Mouse (Mus musculus): ENCODE measurements around the gene Arl4c. TPM values are rescaled to one million over a fixed set of nuclear protein-coding genes. Genes with fewer than 3 reads are reported as not detected.
A peak's percentile ranks its signal among the peaks of the same experiment; 100 is the strongest.

Arl4c gene
- polyA plus RNA-seq, 1 experiment from 2014 or later = 30.6 TPM

DNA sequence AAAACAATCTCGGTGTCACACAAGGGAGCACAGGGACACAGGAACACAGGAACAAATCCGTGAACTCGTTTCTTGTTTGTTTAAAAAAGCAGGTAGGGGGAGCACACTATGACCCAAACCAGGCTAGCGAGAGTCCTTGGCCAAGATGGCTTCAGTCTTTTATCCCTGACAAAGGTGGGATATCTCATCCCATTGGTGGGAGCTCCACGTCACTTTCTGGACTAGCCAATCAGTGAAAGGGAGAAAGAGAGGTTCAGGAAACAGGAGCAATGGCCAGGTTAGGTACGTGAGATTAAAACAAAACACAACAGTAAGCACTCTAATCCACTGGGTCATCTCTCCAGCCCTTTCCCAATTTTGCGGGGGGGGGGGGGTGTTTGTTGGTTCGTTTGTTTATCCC lies 42.2 kb upstream of the Arl4c start:
- no peaks in the 10 kb centered on the region for H3K4me1 ChIP-seq (replicated peaks; ENCODE audit: insufficient read depth, low read length)
- ATAC-seq (replicated peaks; ENCODE audit: low FRiP score, low read depth) (no peak), DNase-seq (ENCODE audit: low spot score) (no peak)
- TF ChIP-seq CTCF (IDR thresholded peaks at IDR 0.05; ENCODE audit: low read depth) = no peak
- WGBS = 69% methylated on average over 8 of the region's 8 CpGs
- H3K4me3 ChIP-seq (replicated peaks; ENCODE audit: low read depth, low read length) = no peak overlapping the region
- no peaks in the 10 kb centered on the region for H3K27me3 ChIP-seq (ENCODE audit: insufficient read depth, low read length)
- H3K9ac ChIP-seq (ENCODE audit: low read depth, low read length) = no peak overlapping the region
- H3K36me3 ChIP-seq (ENCODE audit: insufficient read depth, low read length) = no peaks in the 10 kb centered on the region
- H3K4me2 ChIP-seq (ENCODE audit: low read length) = no peak overlapping the region
- no peaks in the 10 kb centered on the region for H3K9me3 ChIP-seq (replicated peaks; ENCODE audit: low read length)
- no peak overlapping the region for H3K27ac ChIP-seq

DNA sequence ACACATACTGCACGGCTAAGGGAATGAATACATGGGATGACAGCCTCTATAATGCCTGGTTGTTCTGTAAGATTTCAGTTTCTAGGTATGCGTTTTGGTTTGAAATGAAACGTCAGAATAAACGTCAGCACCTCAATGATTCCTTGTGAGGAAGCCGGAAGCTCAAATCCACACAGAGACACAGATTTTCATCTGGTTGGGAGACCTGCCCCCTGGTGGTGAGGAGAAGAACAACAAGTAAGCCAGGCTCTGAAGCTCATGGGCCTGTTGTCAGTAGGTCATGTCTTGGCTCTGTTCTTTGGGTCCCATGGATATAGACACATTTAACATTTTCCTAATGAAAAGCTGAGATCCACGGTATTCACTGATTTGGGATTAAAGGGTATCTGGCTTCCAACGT lies 40.4 kb upstream of the Arl4c start:
- TF ChIP-seq CTCF (IDR thresholded peaks at IDR 0.05; ENCODE audit: low read depth) = peak; percentile 95
- H3K27me3 ChIP-seq (ENCODE audit: insufficient read depth, low read length) = no peaks in the 10 kb centered on the region
- no peaks in the 10 kb centered on the region for H3K36me3 ChIP-seq (ENCODE audit: insufficient read depth, low read length)
- ATAC-seq (replicated peaks; ENCODE audit: low FRiP score, low read depth) (no peak), DNase-seq (ENCODE audit: low spot score) (peak; percentile 74)
- no peaks in the 10 kb centered on the region for H3K9me3 ChIP-seq (replicated peaks; ENCODE audit: low read length)
- H3K27ac ChIP-seq = no peak overlapping the region
- WGBS = 50% methylated on average over 7 of the region's 7 CpGs
- no peak overlapping the region for H3K9ac ChIP-seq (ENCODE audit: low read depth, low read length)
- no peak overlapping the region for H3K4me3 ChIP-seq (replicated peaks; ENCODE audit: low read depth, low read length)
- no peak overlapping the region for H3K4me2 ChIP-seq (ENCODE audit: low read length)
- no peaks in the 10 kb centered on the region for H3K4me1 ChIP-seq (replicated peaks; ENCODE audit: insufficient read depth, low read length)

DNA sequence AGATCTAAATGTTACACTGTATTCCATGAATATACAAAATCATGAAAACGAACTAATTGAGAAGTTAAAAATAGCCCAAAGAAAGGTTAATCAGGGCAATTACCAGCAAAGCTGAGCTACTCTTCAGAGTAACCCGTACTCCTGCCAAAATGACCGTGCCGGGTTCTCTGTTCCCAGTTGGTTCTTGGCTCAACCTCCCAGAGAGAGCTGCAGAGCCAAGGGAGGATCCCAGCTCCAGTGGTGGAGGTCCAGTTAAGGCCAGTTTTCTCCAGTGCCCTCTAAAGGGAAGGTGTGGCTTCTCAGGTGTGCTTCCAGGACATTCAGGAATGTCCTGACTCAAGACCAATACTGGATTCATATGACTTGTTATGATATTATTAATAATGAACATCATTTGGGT lies 37.5 kb upstream of the Arl4c start:
- Histone ChIP-seq H3K9ac (ENCODE audit: low read depth, low read length) (no peak overlapping the region), H3K4me1 (replicated peaks; ENCODE audit: insufficient read depth, low read length) (no peaks in the 10 kb centered on the region), H3K9me3 (replicated peaks; ENCODE audit: low read length) (no peaks in the 10 kb centered on the region), H3K27me3 (ENCODE audit: insufficient read depth, low read length) (no peaks in the 10 kb centered on the region), H3K27ac (no peak overlapping the region), H3K4me2 (ENCODE audit: low read length) (no peak overlapping the region), H3K4me3 (replicated peaks; ENCODE audit: low read depth, low read length) (no peak overlapping the region), H3K36me3 (ENCODE audit: insufficient read depth, low read length) (no peaks in the 10 kb centered on the region)
- TF ChIP-seq CTCF (IDR thresholded peaks at IDR 0.05; ENCODE audit: low read depth) = no peak
- ATAC-seq (replicated peaks; ENCODE audit: low FRiP score, low read depth) = no peak
- WGBS = 68% methylated on average over 4 of the region's 4 CpGs
- DNase-seq (ENCODE audit: low spot score) = no peak

DNA sequence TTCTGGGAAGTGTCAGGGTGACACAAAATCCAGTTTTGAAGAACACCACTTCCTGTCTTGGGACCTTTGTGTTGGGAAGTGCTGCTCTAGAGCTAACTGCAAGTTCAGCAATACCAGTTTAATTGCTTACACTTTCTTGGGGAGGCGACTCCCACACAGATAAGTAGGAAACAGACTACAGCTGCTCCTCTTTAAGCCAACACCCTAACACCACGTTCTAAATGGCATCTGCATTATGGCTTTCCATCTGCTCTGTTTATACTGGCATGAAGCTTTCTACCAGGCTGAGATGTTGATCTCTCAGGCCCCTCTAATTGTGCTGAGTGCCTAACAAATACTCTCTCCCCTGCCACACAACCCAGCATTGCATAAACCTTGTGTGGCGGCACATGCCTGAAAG lies 36.9 kb upstream of the Arl4c start:
- H3K9me3 ChIP-seq (replicated peaks; ENCODE audit: low read length) = no peaks in the 10 kb centered on the region
- 54% methylated on average over 3 of the region's 3 CpGs for WGBS
- DNase-seq (ENCODE audit: low spot score) (no peak), ATAC-seq (replicated peaks; ENCODE audit: low FRiP score, low read depth) (no peak)
- TF ChIP-seq CTCF (IDR thresholded peaks at IDR 0.05; ENCODE audit: low read depth) = no peak
- no peak overlapping the region for H3K4me2 ChIP-seq (ENCODE audit: low read length)
- H3K36me3 ChIP-seq (ENCODE audit: insufficient read depth, low read length) = no peaks in the 10 kb centered on the region
- no peak overlapping the region for H3K27ac ChIP-seq
- H3K27me3 ChIP-seq (ENCODE audit: insufficient read depth, low read length) = no peaks in the 10 kb centered on the region
- no peak overlapping the region for H3K9ac ChIP-seq (ENCODE audit: low read depth, low read length)
- H3K4me3 ChIP-seq (replicated peaks; ENCODE audit: low read depth, low read length) = no peak overlapping the region
- H3K4me1 ChIP-seq (replicated peaks; ENCODE audit: insufficient read depth, low read length) = no peaks in the 10 kb centered on the region

DNA sequence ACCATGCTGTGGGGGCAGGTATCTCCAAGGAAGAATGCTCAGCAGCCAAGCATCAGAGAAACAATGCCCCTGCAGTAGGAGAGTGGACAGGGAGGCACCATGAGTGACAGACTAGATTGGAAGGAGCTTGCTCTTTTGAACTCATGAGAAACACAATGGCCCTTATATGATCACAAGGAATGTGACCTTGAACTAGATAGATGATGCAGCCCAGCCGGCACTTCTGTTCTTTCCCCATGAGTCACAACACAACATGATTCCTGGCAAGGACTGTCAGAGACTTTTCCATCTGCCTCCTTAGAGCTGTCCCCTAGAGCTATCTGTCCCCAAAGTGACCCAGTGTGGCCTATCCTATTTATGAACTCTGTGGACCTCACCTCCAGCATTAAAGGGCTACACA lies 27.5 kb upstream of the Arl4c start:
- no peak overlapping the region for H3K4me2 ChIP-seq (ENCODE audit: low read length)
- H3K27me3 ChIP-seq (ENCODE audit: insufficient read depth, low read length) = no peaks in the 10 kb centered on the region
- H3K9ac ChIP-seq (ENCODE audit: low read depth, low read length) = no peak overlapping the region
- no peaks in the 10 kb centered on the region for H3K4me1 ChIP-seq (replicated peaks; ENCODE audit: insufficient read depth, low read length)
- no peak for DNase-seq (ENCODE audit: low spot score)
- no peak for ATAC-seq (replicated peaks; ENCODE audit: low FRiP score, low read depth)
- no peaks in the 10 kb centered on the region for H3K9me3 ChIP-seq (replicated peaks; ENCODE audit: low read length)
- H3K4me3 ChIP-seq (replicated peaks; ENCODE audit: low read depth, low read length) = no peak overlapping the region
- H3K36me3 ChIP-seq (ENCODE audit: insufficient read depth, low read length) = no peaks in the 10 kb centered on the region
- TF ChIP-seq CTCF (IDR thresholded peaks at IDR 0.05; ENCODE audit: low read depth) = no peak
- WGBS = 77% methylated on average over 1 of the region's 1 CpGs
- H3K27ac ChIP-seq = no peak overlapping the region

DNA sequence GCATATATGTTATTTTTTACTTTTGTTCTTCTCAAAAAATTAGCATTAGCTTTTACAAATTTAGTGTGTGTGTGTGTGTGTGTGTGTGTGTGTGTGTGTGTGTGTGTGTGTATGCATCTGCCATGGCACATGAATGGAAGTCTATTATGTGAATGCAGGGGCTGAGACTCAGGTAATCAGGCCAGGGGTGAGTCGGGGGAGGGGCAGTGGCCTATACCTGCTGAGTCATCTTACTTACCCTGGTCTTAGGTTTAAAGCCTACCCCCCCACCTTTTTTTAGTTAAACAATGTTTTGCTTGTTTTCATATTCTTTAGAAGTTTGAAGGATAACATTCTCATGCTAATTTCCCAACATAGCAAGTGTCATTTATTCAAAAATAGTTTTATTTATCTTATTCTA lies 25.3 kb upstream of the Arl4c start:
- DNase-seq (ENCODE audit: low spot score) = no peak
- no peak overlapping the region for H3K4me3 ChIP-seq (replicated peaks; ENCODE audit: low read depth, low read length)
- no peak overlapping the region for H3K27ac ChIP-seq
- no peak for ATAC-seq (replicated peaks; ENCODE audit: low FRiP score, low read depth)
- WGBS = 100% methylated on average over 1 of the region's 1 CpGs
- H3K4me2 ChIP-seq (ENCODE audit: low read length) = no peak overlapping the region
- TF ChIP-seq CTCF (IDR thresholded peaks at IDR 0.05; ENCODE audit: low read depth) = no peak
- H3K36me3 ChIP-seq (ENCODE audit: insufficient read depth, low read length) = no peaks in the 10 kb centered on the region
- H3K9me3 ChIP-seq (replicated peaks; ENCODE audit: low read length) = no peaks in the 10 kb centered on the region
- H3K4me1 ChIP-seq (replicated peaks; ENCODE audit: insufficient read depth, low read length) = no peaks in the 10 kb centered on the region
- H3K9ac ChIP-seq (ENCODE audit: low read depth, low read length) = no peak overlapping the region
- H3K27me3 ChIP-seq (ENCODE audit: insufficient read depth, low read length) = no peaks in the 10 kb centered on the region

DNA sequence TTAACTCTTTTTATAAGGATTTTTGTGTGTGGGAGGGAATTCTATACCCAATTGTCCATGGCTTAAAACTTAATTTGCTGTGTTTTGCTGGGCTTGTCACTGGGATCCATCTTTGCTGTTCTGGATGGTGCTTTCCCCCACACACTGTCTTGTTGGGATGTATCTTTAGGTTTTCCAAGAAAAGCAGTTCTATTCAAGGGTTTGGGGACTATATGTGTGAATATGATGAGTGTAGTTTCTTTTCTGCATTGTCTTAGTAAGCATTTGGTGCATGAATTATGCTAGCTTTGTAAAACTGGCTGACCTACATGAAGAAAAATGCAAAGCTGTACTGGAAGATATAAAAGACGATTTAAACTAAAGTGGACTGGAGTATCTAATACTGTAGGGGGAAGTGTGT lies 23.7 kb upstream of the Arl4c start:
- no peaks in the 10 kb centered on the region for H3K9me3 ChIP-seq (replicated peaks; ENCODE audit: low read length)
- no peak overlapping the region for H3K4me3 ChIP-seq (replicated peaks; ENCODE audit: low read depth, low read length)
- ATAC-seq (replicated peaks; ENCODE audit: low FRiP score, low read depth) (no peak), DNase-seq (ENCODE audit: low spot score) (no peak)
- H3K27ac ChIP-seq = no peak overlapping the region
- H3K4me2 ChIP-seq (ENCODE audit: low read length) = no peak overlapping the region
- H3K36me3 ChIP-seq (ENCODE audit: insufficient read depth, low read length) = no peaks in the 10 kb centered on the region
- no peaks in the 10 kb centered on the region for H3K4me1 ChIP-seq (replicated peaks; ENCODE audit: insufficient read depth, low read length)
- no peak overlapping the region for H3K9ac ChIP-seq (ENCODE audit: low read depth, low read length)
- no peaks in the 10 kb centered on the region for H3K27me3 ChIP-seq (ENCODE audit: insufficient read depth, low read length)
- WGBS = 70% methylated on average over 1 of the region's 1 CpGs
- TF ChIP-seq CTCF (IDR thresholded peaks at IDR 0.05; ENCODE audit: low read depth) = no peak

All from kidney, postnatal 0 days (tissue).